Mouse (Mus musculus) stomach, embryonic 14.5 days (tissue): Measurements from ENCODE around the gene Sult1a1. TPM values are rescaled to one million over a fixed set of nuclear protein-coding genes. Genes with fewer than 3 reads are reported as not detected.
A peak's percentile ranks its signal among the peaks of the same experiment; 100 is the strongest.

Experiments
- ATAC-seq: fragments of 200-750 bp; cut with Nextera tagmentation; 2 replicates; pipeline ENCODE4 v1.8.0; 2017; ENCODE audit warnings: low read depth, moderate TSS enrichment; ENCODE audit not compliant: insufficient number of reproducible peaks, insufficient read depth, low FRiP score
- H3K27ac ChIP-seq: fragments of 300-500 bp; sonication (generic); 2 replicates; pipeline ENCODE4 v1.5.1; 2014; ENCODE audit warnings: mild to moderate bottlenecking, low read length, moderate library complexity, mixed read lengths
- H3K27me3 ChIP-seq: fragments of 300-500 bp; sonication (generic); 2 replicates; pipeline ENCODE4 v1.6.1; 2014; ENCODE audit warnings: low read length, control low read depth, mixed read lengths; ENCODE audit not compliant: control insufficient read depth, insufficient read depth
- H3K36me3 ChIP-seq: fragments of 300-500 bp; sonication (generic); 2 replicates; pipeline ENCODE4 v1.6.1; 2014; ENCODE audit warnings: mild to moderate bottlenecking, control low read depth, low read length, moderate library complexity, mixed read lengths; ENCODE audit not compliant: control insufficient read depth, insufficient read depth
- H3K4me1 ChIP-seq: fragments of 300-500 bp; sonication (generic); 2 replicates; pipeline ENCODE4 v1.6.1; 2014; ENCODE audit warnings: low read length, control low read depth, mixed read lengths; ENCODE audit not compliant: control insufficient read depth, insufficient read depth
- H3K4me2 ChIP-seq: fragments of 300-500 bp; sonication (generic); replicated peaks from 2 replicates; pipeline ENCODE4 v1.6.1; 2014; ENCODE audit warnings: low read depth, low read length, control low read depth
- H3K4me3 ChIP-seq: fragments of 300-500 bp; sonication (generic); 2 replicates; pipeline ENCODE4 v1.5.1; 2014; ENCODE audit warnings: low read depth, low read length, control low read depth
- H3K9ac ChIP-seq: fragments of 300-500 bp; sonication (generic); replicated peaks from 2 replicates; pipeline ENCODE4 v1.6.1; 2014; ENCODE audit warnings: low read depth, mild to moderate bottlenecking, control low read depth, low read length, moderate library complexity, mixed read lengths
- H3K9me3 ChIP-seq: fragments of 300-500 bp; sonication (generic); 2 replicates; pipeline ENCODE4 v1.6.1; 2016; ENCODE audit warnings: low read depth, low read length, control low read depth; ENCODE audit not compliant: control insufficient read depth
- WGBS: fragments of 180-500 bp; shearing (Covaris S2); extraction: QIAGEN DNeasy Blood & Tissue Kit; methylation state at CpG from one replicate; pipeline ENCODE4 v1.1.7; 2014; 5-methylcytosine and 5-hydroxymethylcytosine counted together
- polyA plus RNA-seq: library from polyadenylated mRNA; unstranded; fragments of >200 nt; fragmentation: Nextera tagmentation; extraction: Ambion mirVana; gene quantifications from 2 replicates; pipeline ENCODE4 v1.2.1, GENCODE M21; 2014

The Sult1a1 gene
- polyA plus RNA-seq, 1 experiment from 2014 or later: 5.8 TPM

DNA sequence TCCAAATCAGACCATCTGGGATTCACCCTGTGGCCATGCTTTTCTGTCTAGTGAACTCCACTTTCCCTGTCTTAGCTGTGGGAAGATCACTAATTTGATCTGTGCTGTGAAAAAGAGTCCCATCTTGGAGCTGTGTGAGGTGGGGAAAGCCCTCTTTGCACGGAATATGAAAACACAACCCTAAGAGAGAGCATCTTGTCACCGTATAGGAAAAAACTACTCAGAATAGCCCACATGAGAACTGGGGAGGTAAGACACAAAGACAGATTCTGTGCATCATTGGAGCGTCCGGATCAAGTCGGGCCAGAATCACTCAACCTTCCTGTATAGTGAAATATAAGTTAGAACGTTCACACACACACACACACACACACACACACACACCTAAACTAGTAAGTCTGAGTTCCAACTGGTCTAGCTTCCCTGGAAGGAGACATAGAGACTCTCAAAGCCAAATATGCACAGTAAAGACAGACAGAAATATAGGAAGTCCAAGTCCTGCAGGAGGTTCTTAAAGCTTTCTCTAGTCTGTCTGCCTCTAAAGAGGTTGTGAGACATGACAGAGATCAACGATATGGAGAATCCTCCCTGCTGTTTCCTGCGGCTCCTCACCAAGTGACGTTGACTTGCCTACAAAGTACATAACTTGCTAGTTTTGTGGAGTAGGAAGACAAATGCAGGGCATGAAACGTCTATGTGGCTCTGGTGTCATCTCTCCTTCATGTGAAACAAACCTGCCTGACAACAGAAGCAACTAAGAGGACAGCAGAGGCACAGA, 32.1 kb upstream of the Sult1a1 start:
- Histone ChIP-seq H3K4me1 (peaks cover 8% of the 10 kb centered on the region), H3K4me2 (no peak overlapping the region), H3K27me3 (no peaks in the 10 kb centered on the region; the same call in 1 of the 2 replicates), H3K9ac (no peak overlapping the region), H3K36me3 (no peaks in the 10 kb centered on the region), H3K9me3 (no peaks in the 10 kb centered on the region), H3K4me3 (no peak overlapping the region), H3K27ac (no peak overlapping the region)
- WGBS: 82% methylated on average over 10 of the region's 10 CpGs
- no peak for ATAC-seq

DNA sequence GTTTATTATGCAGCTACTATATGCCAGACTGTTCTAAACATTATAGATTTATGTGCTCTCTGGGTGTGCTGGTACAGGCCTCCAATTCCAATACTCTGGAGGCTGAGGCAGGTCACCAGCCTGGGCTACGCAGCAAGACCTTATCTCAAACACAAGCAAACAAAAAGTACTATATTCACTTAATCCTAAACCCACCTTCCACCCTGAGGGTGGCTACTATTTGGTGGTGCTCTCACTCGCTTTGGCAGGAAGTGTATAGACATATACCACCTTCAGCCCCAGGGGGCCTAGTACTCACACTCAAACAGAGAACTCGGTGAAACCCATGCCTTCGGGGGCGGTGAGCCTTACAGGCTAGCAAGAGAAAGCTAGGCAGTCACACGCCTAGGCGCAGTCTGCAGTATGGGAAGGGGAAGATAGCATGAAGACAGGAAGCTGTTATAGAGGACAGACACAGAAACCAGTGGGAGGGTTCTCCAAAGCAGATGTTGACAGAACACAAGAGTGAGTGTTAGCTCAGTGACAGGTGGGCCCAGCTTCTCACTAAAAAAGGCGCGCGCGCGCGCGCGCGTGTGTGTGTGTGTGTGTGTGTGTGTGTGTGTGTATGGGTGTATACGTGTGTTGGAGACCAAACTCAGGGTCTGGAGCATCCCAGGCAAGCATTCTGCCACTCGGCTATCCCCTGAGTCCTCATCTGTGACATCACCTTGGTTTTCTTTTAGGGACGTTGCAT, 31.4 kb upstream of the Sult1a1 start, which contains the start of gene Coro1a:
Coro1a (minus strand) TSS at position 346 of the 733 bp plus-strand sequence.
- no peaks in the 10 kb centered on the region for H3K36me3 ChIP-seq
- no peak within 1 kb of the TSS for H3K4me3 ChIP-seq
- H3K4me2 ChIP-seq: no peak within 1 kb of the TSS
- ATAC-seq: no peak
- H3K4me1 ChIP-seq: peaks cover 8% of the 10 kb centered on the region
- 86% methylated on average over 19 of the region's 19 CpGs for WGBS
- no peak within 1 kb of the TSS for H3K9ac ChIP-seq
- H3K27me3 ChIP-seq: no peaks in the 10 kb centered on the region; the same call in 1 of the 2 replicates
- H3K27ac ChIP-seq: no peak within 1 kb of the TSS
- H3K9me3 ChIP-seq: no peaks in the 10 kb centered on the region

DNA sequence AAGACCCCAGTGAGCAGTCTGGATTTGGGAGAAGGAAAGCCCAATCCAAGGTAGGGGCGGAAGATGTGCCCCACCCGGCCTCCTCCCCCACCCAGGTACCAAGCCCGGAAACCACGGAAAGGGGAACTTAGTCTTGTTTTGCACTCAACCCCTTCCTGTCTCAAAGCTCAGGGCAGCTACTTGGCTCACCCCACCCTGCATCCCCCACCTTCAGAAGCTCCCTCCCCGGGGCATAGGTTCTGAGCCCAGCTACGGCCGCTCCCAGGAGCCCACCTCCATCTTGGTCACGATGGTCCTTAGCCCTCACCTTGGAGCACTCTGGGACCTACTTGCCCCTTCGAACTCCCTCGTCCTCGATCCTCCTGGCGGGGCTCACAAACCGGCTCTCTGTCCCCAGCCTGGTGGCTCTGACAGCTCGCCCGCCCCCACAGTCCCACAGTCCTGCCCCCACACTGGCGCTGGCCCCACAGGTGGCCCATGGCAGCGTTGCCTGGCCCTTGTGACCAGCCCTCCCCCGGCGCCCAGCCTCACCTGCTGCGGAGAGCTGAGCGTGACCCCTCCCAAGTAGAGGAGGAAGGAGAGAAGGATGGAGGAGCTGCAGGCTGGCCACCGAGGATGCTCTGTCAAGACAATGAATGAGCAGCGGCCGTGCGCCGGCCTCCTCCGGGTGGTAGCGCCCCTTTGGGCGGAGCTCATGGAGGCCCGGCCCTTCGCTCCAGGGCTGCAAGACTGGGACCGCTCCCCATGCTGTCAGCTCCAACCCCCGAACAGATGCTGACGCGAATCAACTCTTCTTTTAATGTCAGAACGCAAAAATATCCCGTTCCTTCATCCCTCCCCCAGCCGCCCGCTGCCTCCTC, 28.1 kb upstream of the Sult1a1 start:
- H3K4me3 ChIP-seq: peak overlapping the region; percentile 31
- H3K4me2 ChIP-seq: peak overlapping the region; percentile 52
- 3% methylated on average over 39 of the region's 39 CpGs for WGBS
- no peaks in the 10 kb centered on the region for H3K9me3 ChIP-seq
- no peaks in the 10 kb centered on the region; the same call in 1 of the 2 replicates for H3K27me3 ChIP-seq
- H3K9ac ChIP-seq: peak overlapping the region; percentile 14; the same call in 1 of the 2 replicates
- H3K4me1 ChIP-seq: peaks cover 8% of the 10 kb centered on the region
- H3K27ac ChIP-seq: no peak overlapping the region
- H3K36me3 ChIP-seq: no peaks in the 10 kb centered on the region
- ATAC-seq: peak; percentile 42; the same call in 1 of the 2 replicates

DNA sequence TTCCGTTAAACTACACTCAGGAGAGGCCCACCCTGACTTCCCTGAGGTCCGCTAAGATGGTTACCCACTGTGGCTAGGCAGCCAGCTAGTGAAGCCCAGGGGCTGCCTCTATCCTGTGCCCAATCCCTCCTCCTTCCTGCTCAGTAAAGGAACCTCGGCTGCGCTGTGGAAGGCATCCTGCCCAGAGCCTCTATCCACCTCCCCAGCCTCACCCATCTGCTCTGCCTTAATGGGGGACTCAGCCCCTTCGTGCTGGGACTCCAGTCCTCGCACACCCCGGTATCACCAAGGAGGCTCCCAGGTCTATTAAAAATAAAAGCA, 27.5 kb upstream of the Sult1a1 start:
- no peak for ATAC-seq
- WGBS: 20% methylated on average over 7 of the region's 7 CpGs
- Histone ChIP-seq H3K4me1 (peaks cover 8% of the 10 kb centered on the region), H3K27ac (no peak overlapping the region), H3K36me3 (no peaks in the 10 kb centered on the region), H3K9ac (no peak overlapping the region), H3K9me3 (no peaks in the 10 kb centered on the region), H3K4me2 (peak overlapping the region; percentile 52; the same call in 1 of the 2 replicates), H3K4me3 (peak overlapping the region; percentile 31; the same call in 1 of the 2 replicates), H3K27me3 (no peaks in the 10 kb centered on the region; the same call in 1 of the 2 replicates)

DNA sequence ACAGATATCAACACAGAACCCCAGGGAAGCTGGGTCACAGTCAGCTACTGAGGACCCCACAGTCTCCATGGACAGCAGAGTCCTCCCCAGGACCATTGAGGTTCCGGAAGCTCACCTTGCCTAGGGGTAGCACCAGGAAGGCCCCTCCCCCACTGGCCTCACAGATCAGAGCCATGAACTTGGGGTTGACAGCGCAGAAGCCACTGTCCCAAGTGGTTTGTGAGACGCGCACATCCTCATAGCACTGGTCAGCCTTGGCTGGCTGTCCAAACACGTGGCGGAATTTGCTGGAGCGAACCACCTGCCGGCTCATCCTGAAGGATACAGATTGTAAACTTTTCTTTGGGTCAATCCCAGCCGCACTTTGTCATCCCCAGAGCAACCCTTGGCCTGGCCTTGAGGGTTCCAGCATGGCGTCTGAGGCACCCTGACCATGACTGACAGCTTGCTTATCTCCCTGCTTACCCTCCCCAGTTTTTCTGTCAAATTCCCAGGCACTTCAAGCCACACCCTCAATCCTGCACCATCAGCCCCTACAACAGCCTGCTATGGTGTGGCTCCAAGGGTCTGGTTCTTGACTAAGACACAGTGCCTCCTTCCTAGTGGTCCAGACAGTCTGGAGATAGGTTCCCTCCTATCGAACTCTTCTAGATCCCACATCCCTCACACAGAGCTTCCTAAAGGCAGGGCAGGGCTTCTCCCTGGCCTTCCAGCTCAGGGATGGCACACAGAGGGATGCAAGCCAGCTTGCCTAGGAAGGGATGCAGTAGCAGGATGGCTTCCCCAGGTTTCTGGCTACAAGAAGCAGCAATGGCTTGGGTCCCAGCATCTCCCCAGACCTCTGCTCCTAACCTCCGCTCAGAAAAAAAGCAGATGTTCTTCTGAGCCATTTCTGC, 26.9 kb upstream of the Sult1a1 start:
- no peak overlapping the region for H3K4me2 ChIP-seq

DNA sequence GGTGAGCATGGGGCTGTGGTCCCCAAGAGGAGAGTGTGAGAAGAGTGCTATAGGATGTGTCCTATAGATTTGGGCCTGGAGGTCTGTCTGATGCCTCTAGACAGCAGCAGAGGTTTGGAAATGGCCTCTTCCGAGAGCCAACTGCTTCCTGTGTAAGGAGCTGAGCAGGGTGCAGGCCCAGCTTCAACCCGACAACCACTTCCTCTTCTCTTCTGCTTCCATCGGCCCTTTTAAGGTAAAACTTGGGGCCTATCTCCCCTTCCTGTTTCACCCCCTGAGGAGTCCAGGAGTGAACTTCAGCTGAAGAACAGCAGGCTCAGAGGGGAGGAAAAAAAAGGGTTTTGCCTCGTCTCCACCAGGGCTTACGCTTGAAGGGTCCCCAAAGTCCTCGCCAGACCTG, 26.1 kb upstream of the Sult1a1 start:
- no peaks in the 10 kb centered on the region for H3K36me3 ChIP-seq
- H3K4me3 ChIP-seq: no peak overlapping the region
- H3K27ac ChIP-seq: no peak overlapping the region
- no peak for ATAC-seq
- H3K4me1 ChIP-seq: peaks cover 8% of the 10 kb centered on the region
- H3K27me3 ChIP-seq: no peaks in the 10 kb centered on the region; the same call in 1 of the 2 replicates
- WGBS: 75% methylated on average over 6 of the region's 6 CpGs
- H3K4me2 ChIP-seq: no peak overlapping the region
- H3K9me3 ChIP-seq: no peaks in the 10 kb centered on the region
- no peak overlapping the region for H3K9ac ChIP-seq

More for the DNA sequence above, 26.9 kb upstream of the Sult1a1 start:
- Histone ChIP-seq H3K4me3 (no peak overlapping the region; the same call in 1 of the 2 replicates), H3K36me3 (no peaks in the 10 kb centered on the region), H3K9me3 (no peaks in the 10 kb centered on the region), H3K9ac (no peak overlapping the region; the same call in 1 of the 2 replicates), H3K4me1 (peaks cover 8% of the 10 kb centered on the region), H3K27me3 (no peaks in the 10 kb centered on the region; the same call in 1 of the 2 replicates), H3K27ac (no peak overlapping the region)
- 68% methylated on average over 12 of the region's 12 CpGs for WGBS
- no peak for ATAC-seq

DNA sequence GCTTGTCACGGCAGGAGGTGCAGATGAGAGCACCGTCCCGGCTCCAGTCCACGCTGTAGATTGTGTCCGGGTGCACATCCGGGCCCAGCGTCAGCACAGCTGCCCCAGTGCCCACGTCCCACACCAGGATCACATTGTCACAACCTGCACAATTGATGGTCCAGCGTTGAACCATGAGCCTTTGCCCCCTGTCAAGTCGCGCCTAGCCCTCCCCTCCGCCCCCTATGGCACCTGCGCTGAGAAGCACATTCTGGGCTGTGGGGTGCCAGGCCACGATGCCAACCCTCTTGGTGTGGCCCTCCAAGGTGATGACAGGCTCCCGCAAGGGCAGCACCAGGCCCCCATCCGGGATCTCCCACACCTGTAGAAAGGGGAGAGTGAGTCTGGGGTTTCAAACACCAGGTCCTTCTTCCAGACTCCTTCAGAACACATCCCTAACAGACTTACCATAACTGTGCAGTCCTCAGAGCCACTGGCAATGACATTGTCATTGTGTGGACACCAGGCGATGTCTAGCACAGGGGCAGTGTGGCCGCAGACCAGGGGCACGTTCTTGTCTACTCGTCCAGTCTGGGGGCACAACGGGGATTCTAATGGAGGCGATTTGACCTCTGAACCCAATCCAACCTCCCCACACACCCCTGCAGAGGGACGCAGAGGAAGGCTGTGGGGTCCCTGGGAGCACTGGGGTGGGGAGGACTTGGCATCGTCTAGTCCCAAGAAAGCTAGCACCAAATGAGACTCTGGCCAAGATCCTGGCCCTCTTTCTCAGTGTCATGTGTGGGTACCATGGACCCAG, 25.5 kb upstream of the Sult1a1 start:
- 59% methylated on average over 24 of the region's 24 CpGs for WGBS
- peak overlapping the region; percentile 22; the same call in 1 of the 2 replicates for H3K4me2 ChIP-seq
- H3K9ac ChIP-seq: 0 out of 2 replicates have a peak overlapping the region, but pooled peaks have one; percentile 6
- H3K27me3 ChIP-seq: no peaks in the 10 kb centered on the region; the same call in 1 of the 2 replicates
- no peak for ATAC-seq
- H3K9me3 ChIP-seq: no peaks in the 10 kb centered on the region
- no peak overlapping the region for H3K27ac ChIP-seq
- H3K4me3 ChIP-seq: no peak overlapping the region
- peaks cover 9% of the 10 kb centered on the region for H3K4me1 ChIP-seq
- no peaks in the 10 kb centered on the region for H3K36me3 ChIP-seq
